Mouse (Mus musculus): ENCODE measurements around the gene Rhbdd2.

DNA sequence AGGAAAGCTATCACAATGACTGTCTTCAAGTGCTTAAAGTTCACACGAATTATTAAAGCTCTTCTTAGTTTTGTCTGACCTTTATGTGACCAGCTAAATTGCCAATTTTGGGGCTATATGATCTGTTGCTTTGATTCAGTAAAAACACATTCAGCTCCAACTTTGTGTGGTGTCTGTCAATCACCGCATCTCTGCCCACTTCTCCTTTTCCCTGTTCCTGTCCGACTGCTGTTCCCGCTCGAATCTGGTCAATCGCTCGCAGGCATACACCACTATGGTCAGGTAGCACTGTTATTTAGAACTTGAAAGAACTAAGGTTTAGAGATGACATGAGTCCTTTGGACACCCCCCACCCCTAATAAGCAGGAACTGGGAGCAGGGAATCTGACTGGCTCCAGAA lies 35.7 kb downstream of the Rhbdd2 start:
- TF ChIP-seq TAL1 (IDR thresholded peaks at IDR 0.05; ENCODE audit: low read length), result no peak
- TF ChIP-seq GATA1 (IDR thresholded peaks at IDR 0.05; ENCODE audit: low read length), result no peak

Measured in erythroblast, embryonic 14.5 days (primary cell).